Mouse (Mus musculus) spleen, postnatal 36 days (tissue): ENCODE results near the gene Necap2.

Source experiments
- DNase-seq, 2 experiments: peaks; one replicate each; pipeline ENCODE4 v3.0.0; 2022; ENCODE audit warnings: low spot score in 2 of 2, mixed read lengths in 1 of 2

Gene Necap2

DNA sequence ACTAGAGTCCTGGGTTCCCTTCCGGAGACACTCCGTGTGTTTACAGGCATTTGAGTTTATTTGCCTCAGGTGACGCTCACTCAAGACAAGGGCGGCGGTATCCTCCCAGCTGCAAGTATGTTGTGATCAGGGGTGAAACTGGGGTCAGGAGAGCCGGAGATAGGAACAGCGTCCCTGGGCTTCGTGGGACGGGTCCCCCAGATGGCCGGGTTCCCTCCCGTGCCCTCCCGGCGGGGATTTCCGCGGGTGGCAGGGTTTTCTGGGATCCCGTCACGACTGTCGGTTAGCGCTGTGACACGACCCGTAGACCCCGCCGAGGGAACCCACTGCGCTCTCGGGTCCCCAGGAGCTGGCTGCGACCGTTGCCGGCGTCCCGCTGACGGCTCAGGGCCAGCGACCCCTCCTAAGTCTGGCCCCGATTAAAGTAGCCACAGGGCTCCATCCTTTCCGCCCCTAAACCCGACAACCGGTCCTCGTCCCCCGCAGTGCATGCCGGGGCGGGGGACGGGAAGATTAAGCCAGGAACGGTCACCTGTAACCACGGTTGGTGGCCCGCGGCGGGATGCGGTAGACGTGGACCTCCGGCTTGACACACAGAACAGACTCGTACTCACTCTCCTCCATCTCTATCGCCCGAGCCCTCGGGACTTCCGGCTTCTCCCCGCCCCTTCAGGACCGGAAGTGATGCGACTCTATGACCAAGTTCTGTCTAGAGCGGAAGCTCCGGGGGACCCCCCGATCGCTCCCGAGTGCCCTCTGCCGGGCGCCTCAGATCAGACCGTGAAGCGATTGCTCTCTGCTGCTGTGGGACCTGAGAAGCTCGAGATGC lies at the start of gene Necap2:
Necap2 (minus strand) TSS at position 677 of the 829 bp plus-strand sequence.
- DNase-seq, result peak; percentile 93 to 95

DNA sequence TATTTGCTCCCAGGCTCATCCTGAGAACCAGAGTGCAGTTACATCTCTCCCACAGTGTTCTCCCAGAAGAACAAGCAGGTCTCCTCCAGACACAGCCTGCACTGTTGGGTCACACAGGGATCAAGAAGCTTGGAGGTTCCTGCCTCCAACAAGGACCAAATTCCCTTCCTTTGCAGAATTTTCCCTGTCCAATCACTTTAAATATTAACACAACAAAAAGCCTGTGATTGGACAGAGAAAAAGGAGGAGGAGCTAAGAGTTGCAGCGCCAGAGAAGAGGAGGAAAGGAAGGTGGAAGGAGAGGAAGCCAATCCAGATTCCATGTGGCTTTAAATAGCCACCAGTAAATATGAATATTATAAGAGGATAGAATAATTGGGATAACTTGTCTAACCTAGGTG lies 44.9 kb upstream of the Necap2 start:
- DNase-seq, result no peak

GRCm38 (mm10) chr4:141122663-141123062 lies 44.5 kb upstream of the Necap2 start:
- DNase-seq, result no peak

DNA sequence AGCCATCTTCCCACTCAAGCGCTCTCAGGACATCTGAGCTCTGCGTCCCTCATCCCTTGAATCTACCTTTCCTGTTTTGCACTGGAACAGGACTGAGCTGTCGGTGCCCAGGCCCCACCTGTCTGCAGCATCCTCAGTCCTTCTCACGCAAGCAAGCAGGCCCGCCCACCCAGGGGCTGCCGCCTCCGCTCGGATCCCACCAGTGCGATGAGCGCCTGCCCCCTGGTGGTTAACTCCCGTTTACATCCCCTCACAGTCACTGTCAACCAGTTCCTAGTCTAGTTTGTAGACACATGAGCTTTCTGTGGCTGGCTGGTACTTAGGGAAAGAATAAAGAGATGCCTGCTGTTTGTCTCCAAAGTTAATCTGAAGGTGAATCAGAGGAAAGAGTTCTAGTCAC lies 42.5 kb upstream of the Necap2 start:
- peak in 1 of 2 experiments; percentile 23 for DNase-seq

- no peak for DNase-seq
These were observed 40.5 kb upstream of the Necap2 start for GRCm38 (mm10) chr4:141118691-141119090.

DNA sequence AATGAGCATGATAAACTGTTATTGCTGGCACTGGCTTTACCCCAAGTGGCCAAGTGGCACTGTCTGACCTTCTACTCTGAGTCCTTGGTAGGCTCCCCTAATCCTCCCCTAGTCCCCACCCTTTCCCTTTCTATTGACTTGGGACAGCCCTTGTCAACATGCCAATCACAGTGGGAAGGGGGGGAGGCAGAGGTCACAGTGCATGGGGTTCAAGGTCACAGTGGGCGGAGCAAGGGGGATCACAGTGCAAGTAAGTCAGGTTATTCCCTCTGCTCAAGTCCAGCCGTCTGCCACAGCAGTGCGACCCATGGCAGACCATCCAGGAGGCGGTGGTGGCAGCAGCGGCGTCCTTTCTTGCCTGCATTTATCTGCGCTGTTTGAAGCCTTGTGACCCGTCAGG lies 37.2 kb upstream of the Necap2 start:
- no peak for DNase-seq

DNA sequence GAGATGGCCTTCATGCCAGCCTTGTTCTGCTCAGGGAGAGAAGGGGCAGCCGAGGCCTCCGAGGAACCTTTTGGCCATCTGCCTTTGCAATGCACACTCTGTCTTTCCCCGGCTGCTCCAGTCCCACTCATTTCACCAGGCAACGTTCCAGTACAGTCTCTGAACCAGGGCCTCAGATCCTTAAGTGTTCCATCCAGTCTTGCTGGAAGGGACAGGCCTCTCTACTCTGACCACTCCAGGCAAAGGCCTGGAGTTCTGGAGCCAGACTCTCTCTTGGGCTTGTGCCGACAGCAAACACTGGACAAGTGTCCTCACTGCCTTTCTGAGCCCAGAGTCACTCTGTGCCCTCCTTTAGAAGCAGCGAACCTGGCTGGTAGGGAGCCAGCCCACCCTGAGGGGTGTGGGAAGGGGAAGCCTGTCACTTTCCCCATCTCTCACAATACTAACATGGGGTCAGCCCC lies 36.4 kb upstream of the Necap2 start:
- no peak for DNase-seq

DNA sequence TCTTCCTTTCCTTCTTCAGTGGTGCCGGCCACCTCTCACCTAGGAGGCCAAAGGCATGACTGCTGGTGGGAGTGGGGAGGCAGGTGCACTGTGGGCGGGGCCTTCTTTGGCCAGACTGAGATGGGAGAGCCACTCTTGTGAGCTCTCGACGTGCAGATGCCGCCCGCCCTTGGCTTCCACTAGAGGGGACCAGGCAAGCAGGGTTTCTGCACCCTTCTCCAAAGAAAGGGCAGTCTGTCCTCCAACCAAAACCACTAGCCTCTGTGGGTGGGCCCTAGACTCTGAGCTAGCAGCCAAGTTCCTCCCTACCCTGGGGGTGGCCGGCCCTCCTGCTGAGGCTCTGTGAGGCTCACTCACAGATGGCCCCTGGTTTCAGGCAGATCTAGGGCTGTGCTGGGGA lies 35.7 kb upstream of the Necap2 start:
- DNase-seq, result no peak

DNA sequence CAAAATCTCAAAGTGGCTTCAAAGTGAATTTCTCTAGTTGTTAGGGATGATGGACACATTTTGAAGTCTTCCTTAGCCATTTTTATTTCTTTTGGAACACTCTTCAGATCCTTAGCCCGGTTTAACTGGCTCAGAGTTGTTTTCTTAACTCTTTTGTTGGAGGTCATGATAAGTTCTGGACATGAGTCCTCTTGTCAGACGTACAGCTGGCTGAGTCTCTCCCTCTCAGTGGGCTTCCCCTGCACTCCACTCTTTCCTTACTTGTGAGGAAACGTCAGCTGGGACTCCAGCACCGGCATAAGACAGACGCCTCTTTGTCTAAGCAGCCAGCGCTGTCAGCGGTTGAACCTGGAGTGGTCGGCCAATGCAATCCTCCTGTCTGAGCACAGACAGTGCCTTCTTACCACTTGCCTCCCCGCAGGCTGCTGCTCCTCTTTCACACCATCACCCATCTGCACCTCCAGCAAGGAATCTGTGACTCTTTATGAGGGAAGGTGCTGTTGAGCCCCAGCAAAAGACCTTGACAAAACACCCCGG lies 30.1 kb upstream of the Necap2 start:
- no peak for DNase-seq

- no peak for DNase-seq
These were observed 28.5 kb upstream of the Necap2 start for GRCm38 (mm10) chr4:141106526-141107183.

GRCm38 (mm10) chr4:141101855-141102254 lies 23.7 kb upstream of the Necap2 start:
- DNase-seq, result no peak

DNA sequence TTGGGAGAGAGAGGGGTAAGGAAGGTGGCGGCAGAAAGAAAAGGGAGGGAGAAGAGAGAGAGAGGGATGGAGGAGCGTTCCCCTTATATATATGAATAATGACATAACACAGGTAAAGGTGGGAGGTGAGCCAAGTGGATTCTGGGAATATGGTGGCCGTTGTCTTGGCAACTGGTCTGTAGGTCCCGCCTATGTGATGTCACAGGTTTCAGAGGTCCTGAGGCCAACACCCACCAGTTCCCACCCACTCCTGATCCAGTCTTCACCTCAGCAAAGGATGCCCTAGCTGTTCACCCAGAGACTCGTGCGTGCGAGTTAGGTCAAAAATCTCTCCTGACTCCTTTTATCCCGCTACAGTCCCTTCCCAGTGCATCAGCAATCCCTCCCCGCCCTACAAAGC lies 23.1 kb upstream of the Necap2 start:
- DNase-seq, result no peak

DNA sequence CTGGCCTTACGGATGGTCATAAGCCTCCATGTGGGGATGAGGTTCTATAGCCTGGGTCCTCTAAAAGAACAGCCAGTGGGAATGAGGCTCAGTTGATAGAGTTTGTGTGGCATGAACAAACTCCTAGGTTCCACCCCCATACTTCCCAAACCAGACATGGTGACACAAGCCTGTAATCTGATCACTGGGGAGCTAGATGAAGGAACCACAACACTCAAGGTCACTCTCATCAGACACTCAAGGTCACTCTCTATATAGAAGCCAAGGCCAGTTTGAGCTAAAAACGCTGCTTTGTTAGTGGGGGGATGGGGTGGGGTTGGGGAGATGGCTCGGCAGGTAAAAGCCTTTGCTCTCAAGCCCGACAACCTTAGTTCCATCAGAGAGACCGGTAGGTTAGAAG lies 21.8 kb upstream of the Necap2 start:
- DNase-seq, result no peak

- no peak for DNase-seq
These were observed 20.8 kb upstream of the Necap2 start for GRCm38 (mm10) chr4:141098935-141099334.

DNA sequence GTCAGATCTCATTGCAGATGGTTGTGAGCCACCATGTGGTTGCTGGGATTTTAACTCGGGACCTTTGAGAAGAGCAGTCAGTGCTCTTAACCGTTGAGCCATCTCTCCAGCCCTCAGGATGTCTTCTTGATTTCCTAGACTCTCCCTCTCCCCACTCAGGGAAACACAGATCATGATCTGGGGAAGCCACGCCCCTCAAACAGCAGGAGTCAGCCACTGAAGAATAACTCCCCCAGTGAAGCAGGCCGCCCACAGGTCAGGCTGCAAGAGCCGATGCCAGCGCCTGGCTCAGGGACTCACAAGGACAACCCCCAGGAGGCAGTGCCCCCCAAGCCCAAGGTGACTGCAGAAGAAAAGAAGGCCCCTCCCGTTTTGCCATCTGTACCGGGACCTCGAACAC lies 18.6 kb upstream of the Necap2 start:
- DNase-seq, result no peak

- no peak for DNase-seq
These were observed 16.9 kb upstream of the Necap2 start for GRCm38 (mm10) chr4:141095016-141095415.

- DNase-seq, result no peak
These were observed 10.6 kb upstream of the Necap2 start for GRCm38 (mm10) chr4:141088714-141089113.

- no peak for DNase-seq
These were observed 9.9 kb upstream of the Necap2 start, which contains the start of gene Spata21 for GRCm38 (mm10) chr4:141088033-141088432. Gene Spata21, plus strand, starts transcription at chr4:141088333.

GRCm38 (mm10) chr4:141086862-141087261 lies 8.7 kb upstream of the Necap2 start:
- no peak for DNase-seq

DNA sequence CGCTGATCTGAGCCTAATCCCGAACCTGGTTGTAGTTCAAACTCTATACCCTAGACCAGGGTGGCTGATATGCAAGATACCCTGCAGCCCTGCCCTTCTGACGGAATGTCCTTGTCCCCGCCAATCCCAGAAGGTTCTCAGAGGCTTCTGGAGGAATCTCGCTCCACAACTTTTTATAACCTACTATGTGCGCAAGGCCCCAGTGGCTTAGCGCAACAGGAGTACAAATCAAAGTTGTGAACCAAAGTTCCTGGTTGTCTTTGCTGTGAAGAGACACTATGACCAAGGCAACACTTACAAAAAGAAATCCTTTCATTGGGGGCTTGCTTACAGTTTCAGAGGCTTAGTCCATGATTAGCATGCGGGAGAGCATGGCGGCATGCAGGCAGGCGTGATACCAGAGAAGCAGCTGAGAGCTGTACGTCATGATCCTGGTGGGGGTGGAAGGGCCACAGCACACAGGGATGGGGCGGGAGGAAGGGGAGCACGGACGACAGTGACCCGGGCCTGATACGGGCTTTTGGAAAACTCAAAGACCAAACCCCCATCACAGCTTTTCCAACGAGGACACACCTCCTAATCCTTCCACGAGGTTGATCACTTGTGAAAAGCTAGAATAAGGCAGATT lies 467 bp upstream of the Necap2 start:
- DNase-seq, result no peak

GRCm38 (mm10) chr4:141076761-141077506 lies 1.2 kb downstream of the Necap2 start:
- DNase-seq, result peak; percentile 83 to 86

- DNase-seq, result no peak
These were observed 4.0 kb downstream of the Necap2 start for GRCm38 (mm10) chr4:141074109-141074508.
